Mouse (Mus musculus) layer of hippocampus, adult 8-10 months (tissue): Measurements from ENCODE around the gene Sytl1. TPM values are rescaled to one million over a fixed set of nuclear protein-coding genes. Genes with fewer than 3 reads are reported as not detected.

Experiments
- DNase-seq, 2 experiments: peaks; one replicate each; pipeline ENCODE4 v3.0.0; 2022; ENCODE audit warnings: low spot score in 2 of 2
- total RNA-seq, 4 experiments: library from RNA; stranded (reverse); gene quantifications; 2 replicates each; pipeline ENCODE4 v1.2.4; 2022

The Sytl1 gene
- total RNA-seq, 4 experiments from 2014 or later = 0.84 to 1.4 (median 1.4) TPM

DNA sequence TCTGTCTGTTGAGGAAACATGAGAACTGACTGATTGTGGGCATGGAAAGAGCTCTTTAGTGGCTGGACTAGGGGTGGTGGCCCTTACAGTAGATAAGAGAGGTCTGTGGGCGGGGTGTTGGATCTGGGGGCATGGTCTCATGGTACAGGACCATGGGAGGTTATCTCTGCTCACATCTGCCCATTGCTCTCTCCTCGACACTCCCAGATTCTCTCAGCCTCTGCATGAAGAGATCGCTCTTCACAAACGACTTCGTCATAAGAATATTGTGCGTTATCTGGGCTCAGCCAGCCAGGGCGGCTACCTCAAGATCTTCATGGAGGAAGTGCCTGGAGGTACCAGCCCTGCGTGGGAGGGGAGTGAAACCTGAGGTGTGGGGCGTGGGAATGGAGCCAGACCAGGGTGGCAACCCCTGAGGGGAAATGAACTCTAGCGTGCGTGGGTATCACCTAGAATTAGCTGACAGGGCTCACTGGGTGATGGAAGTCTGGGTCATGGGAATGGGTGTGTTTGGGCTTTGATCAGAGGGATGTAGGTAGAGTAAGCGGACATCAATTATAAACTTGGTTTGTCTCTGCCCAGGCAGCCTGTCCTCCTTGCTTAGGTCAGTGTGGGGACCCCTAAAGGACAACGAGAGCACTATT, 15.0 kb downstream of the Sytl1 start:
- DNase-seq = no peak

DNA sequence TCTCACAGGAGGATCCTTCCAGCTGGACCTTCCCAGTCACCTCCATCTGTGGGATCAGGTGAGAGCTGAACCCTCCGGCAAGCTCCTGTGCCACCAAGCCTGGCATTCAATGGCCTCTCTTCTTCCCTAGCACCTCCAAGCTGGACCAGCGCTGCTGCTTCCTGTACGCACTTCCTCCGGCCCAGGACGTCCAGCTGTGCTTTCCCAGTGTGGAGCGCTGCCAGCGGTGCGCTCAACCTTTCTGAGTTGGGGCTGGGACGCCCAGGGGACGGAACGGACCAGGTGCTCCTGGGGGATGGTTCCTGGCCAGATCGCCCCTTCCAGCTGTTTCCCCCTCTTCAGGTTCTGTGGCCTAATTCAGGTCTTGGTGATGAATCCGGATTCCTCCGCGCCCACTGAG, 15.8 kb downstream of the Sytl1 start:
- no peak for DNase-seq

DNA sequence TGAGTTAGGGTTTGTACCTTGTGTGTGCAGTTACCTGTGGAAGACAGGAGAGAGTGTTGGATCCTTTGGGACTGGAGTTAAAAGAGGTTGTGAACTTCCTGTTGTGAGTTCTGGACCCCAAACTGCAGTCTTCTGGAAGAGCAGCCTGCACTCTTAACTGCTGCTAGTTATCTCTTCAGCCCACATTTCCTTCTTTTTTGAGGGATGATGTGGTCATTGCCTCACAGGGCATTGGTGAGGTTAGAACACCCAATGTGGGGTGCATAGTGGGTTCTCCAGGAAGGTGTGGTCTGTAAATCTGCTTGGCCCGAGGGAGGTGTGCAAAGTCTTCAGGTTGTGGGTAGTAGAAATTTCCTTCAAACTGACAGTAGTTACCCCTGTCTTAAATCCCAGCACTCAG, 18.6 kb downstream of the Sytl1 start:
- no peak for DNase-seq

DNA sequence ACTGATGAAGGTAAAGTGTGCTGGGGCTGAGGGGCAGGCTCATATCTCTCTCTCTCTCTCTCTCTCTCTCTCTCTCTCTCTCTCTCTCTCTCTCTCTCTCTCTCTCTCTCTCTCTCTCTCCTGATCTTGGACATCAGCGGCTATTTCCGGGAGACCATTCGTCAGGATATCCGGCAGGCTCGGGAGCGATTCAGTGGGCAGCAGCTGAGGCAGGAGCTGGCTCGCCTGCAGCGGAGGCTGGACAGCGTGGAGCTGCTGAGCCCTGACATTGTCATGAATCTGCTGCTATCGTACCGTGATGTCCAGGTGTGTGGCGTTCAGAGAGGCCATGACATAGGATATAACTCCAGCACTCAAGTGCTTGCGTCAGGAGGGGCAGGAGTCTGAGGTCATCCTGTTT, 19.4 kb downstream of the Sytl1 start:
- no peak for DNase-seq

- no peak for DNase-seq
Observed at GRCm38 (mm10) chr4:133242710-133243109, 20.2 kb downstream of the Sytl1 start.

- DNase-seq = no peak
Observed at GRCm38 (mm10) chr4:133241910-133242309, 21.0 kb downstream of the Sytl1 start.

GRCm38 (mm10) chr4:133240934-133241908, 21.7 kb downstream of the Sytl1 start:
- peak; percentile 75 to 81 for DNase-seq

- no peak for DNase-seq
Observed at GRCm38 (mm10) chr4:133240490-133240921, 22.4 kb downstream of the Sytl1 start, which contains the start of gene Map3k6. Gene Map3k6, plus strand, starts transcription at chr4:133240818.

DNA sequence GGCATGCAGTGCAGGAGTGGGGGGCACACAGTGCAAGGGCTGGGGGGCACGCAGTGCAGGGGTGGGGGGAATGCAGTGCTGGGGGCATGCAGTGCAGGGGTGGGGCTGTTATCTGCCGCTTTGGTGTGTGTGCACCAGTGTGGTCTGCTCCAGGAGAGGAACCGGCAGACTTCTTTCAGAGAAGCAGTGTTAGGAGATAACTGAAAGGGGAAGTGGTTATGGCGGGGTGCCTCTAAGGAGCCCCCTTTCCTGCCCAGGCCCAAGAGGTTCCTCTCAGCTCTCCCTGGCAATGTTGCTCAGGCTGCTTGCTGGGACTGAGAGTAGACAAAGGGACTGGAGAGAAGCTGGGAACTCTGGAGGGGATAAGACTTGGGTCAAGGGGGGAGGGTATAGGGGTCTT, 25.0 kb downstream of the Sytl1 start:
- no peak for DNase-seq

GRCm38 (mm10) chr4:133235415-133235814, 27.5 kb downstream of the Sytl1 start:
- DNase-seq = no peak

GRCm38 (mm10) chr4:133234771-133235170, 28.1 kb downstream of the Sytl1 start:
- DNase-seq = no peak

DNA sequence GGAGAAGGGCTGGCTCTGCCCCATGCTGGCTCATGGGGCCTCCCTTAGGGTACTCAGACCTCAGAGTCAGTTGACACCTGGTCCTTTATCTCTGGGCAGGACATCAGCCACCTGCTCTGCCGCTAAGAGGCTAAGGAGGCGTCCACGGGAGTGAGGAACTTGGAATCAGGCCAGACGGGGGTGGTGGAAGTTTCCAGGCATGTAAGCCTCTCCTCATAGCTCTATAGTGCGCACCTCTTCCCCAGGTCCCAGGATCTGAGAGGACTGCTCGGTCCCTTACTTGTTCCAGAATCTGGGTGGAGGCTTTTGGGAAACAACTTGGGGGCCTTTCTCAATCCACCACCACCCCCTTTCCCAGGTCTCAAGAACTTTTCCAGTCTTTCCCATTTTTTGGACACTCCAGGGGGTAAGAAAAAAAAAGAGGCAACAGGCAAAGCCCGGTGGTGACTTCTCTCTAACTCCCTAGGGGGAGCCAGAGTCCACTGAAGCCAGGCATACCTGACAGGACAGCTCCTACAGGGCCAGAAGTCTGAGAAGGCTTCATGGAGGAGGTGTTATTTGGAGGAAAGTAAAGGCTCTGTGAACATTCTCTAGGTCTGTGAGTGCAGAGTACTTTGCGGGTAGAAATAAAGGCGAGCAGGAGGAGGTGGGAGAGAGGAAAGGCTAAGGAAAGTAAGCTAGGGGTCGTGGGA, 29.5 kb downstream of the Sytl1 start:
- no peak for DNase-seq

GRCm38 (mm10) chr4:133229582-133229981, 33.3 kb downstream of the Sytl1 start:
- DNase-seq = peak in 1 of 2 experiments; percentile 50

DNA sequence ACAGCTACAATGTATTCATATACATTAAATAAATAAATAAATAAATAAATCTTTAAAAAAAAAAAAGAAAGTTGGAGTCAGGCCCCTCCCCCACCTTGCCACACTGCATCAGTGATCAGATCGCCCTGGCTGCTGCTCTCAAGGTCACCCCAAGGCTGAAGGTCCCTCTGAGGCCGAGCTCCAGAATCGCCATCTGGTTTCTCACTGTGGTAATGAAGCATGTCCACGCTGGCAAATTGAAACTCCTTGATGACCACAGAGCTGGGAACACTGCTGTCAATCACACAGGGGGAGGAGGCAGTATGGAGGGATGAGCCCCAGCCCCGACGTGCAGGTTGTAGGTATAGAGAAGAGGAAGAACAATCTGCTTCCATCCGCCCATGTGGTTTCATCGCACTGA, 35.3 kb downstream of the Sytl1 start:
- no peak for DNase-seq

- DNase-seq = no peak
Observed at GRCm38 (mm10) chr4:133226073-133226472, 36.8 kb downstream of the Sytl1 start.

- DNase-seq = no peak
Observed at GRCm38 (mm10) chr4:133223875-133224274, 39.0 kb downstream of the Sytl1 start.

DNA sequence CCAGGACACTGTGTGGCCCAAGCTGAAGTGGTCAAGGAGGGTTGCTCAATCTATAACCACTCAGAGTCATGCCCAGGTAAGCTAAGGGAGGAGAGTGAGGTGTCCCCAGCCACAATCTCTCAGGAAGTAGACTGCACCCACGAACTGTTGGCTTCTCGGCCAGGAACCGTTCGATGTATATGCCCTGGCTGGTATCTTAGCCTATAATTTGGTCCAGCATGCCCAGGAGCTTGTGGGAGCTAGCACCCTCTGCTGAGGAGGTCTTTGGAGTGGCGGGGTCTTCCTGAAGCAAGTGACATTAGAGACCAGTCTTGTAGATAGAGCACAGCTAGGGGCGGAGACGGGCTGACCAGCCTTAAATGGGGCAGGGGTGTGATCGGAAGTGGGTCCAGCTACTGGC, 41.2 kb downstream of the Sytl1 start:
- DNase-seq = no peak

DNA sequence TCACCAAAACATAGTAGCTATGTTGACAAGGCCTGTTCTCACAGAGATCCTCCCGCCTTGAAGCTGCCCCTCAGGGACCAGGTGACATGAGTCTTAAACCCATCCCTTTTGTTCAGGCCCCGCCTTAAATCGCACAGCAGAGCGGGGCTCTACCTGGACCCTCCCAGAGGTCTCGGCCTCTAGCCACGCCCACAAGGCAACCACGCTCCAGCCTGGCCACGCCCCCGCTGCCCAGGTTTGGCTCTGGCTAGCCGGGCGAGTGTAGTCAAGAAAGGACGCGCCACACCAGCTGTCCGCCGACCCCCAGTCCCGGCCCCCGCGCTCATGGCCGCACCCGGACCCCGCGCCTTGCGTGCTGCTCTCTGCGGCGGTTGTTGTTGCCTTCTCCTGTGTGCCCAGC, 42.3 kb downstream of the Sytl1 start:
- DNase-seq = no peak

DNA sequence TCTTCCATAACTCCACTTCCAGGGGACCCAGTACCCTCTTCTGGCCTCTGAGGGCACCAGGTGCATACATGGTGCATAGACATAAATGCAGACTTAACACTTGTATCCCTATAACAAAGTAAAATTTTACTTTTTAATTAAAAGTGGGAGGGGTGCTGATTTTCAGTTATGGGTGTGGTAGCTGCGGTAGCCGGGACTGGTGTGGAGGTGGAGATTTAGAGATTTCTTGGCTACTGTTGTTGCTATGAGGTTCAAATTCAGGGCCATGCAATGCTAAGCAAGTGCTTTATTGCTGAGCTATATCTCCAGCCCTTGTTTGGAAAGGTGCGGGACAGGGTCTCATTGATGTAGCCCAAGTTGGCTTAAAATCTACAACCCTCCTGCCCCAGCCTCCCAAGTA, 44.2 kb downstream of the Sytl1 start:
- no peak for DNase-seq

GRCm38 (mm10) chr4:133217641-133218040, 45.3 kb downstream of the Sytl1 start:
- DNase-seq = peak in 1 of 2 experiments; percentile 34

DNA sequence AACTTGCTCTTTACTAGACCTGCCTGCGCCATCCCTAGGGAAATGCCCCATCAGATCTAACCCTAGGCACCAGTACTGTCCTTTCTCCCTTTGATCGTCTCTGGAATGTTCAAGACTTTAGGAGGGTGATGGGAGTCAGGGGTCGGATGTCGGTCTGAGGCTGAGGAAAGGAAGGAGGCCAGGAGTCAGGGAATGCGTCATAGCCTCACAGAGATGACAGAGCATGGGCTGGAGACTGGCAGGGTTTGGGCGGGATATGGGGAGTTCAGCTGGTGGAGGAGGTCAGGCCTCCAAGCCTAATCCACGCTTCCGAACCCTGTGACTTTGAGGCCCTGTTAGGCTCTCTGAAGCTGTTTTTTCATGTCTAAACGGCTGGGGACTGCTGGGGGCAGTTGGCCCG, 49.3 kb downstream of the Sytl1 start:
- DNase-seq = no peak

GRCm38 (mm10) chr4:133213268-133213590, 49.7 kb downstream of the Sytl1 start:
- DNase-seq = no peak
